Mouse (Mus musculus): Measurements from ENCODE around the gene Ccdc149. TPM values are rescaled to one million over a fixed set of nuclear protein-coding genes. Genes with fewer than 3 reads are reported as not detected.

Ccdc149 gene
- polyA plus RNA-seq, 2 experiments: 1.6 to 2.0 TPM

DNA sequence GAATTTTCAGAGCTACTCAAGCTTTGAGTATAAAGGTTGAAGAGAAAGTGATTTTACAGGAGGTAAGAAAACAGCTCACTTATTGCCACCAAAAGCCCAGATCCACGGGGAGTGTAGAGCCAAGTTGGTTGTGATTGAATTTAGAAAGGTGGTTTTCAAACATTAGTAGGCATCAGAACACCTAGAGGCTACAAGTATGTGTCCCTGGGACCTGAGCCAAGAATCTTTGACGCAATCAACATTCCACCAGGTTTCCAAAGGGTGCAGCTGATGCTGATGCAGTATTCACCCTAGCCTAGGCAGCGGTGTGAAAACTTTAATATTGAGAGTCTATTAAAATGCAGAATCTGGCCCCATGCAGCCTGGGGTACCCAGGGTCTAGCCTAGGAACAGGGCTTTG is 135.7 kb downstream of the Ccdc149 start:
- H3K4me1 ChIP-seq (ENCODE audit: control insufficient read depth, insufficient read depth, low read length): no peaks in the 10 kb centered on the region
- H3K27me3 ChIP-seq (ENCODE audit: control insufficient read depth, insufficient read depth, low read length): no peaks in the 10 kb centered on the region
- H3K4me3 ChIP-seq (replicated peaks; ENCODE audit: low read length): no peak overlapping the region
- no peak overlapping the region for H3K4me2 ChIP-seq (replicated peaks; ENCODE audit: low read depth, low read length, severe bottlenecking)
- DNase-seq (ENCODE audit: low spot score) (no peak), ATAC-seq (ENCODE audit: low FRiP score, low read depth) (no peak)
- no peak for TF ChIP-seq POLR2A (IDR thresholded peaks at IDR 0.05; ENCODE audit: borderline replicate concordance, extremely low read depth, insufficient read depth, insufficient read length)
- no peak overlapping the region for H3K9ac ChIP-seq (ENCODE audit: low read depth, low read length, severe bottlenecking)
- 67% methylated on average over 3 of the region's 3 CpGs for WGBS
- H3K9me3 ChIP-seq (ENCODE audit: control insufficient read depth, low read length): no peaks in the 10 kb centered on the region
- H3K36me3 ChIP-seq (ENCODE audit: control insufficient read depth, insufficient read depth, low read length): no peaks in the 10 kb centered on the region
- no peak overlapping the region for H3K27ac ChIP-seq (replicated peaks; ENCODE audit: low read depth, low read length)

DNA sequence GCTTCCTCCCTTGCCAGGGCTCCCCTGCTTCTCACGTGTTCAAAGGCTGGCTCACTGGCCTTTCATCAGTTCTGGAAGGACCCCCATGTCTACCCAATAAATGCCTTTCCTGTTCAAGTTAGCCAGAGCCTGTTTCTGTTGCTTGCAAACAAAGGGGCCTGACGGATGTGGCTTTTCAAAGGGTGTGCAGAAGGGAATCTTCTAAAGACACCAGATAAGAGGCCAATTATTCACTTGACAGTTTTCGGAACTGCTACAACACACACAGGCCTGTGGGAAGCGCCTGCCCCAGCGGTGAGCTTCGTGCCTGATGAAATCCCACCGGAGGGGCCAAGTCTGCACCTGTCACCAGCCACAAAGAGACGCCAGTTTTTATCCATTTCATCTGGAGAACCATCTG is 139.2 kb downstream of the Ccdc149 start:
- DNase-seq (ENCODE audit: low spot score) (no peak), ATAC-seq (ENCODE audit: low FRiP score, low read depth) (0 out of 2 replicates have a peak, but pooled peaks have one; percentile 15)
- Histone ChIP-seq H3K4me3 (replicated peaks; ENCODE audit: low read length) (no peak overlapping the region), H3K27ac (replicated peaks; ENCODE audit: low read depth, low read length) (no peak overlapping the region), H3K9ac (ENCODE audit: low read depth, low read length, severe bottlenecking) (no peak overlapping the region), H3K9me3 (ENCODE audit: control insufficient read depth, low read length) (no peaks in the 10 kb centered on the region), H3K36me3 (ENCODE audit: control insufficient read depth, insufficient read depth, low read length) (no peaks in the 10 kb centered on the region), H3K4me1 (ENCODE audit: control insufficient read depth, insufficient read depth, low read length) (no peaks in the 10 kb centered on the region), H3K27me3 (ENCODE audit: control insufficient read depth, insufficient read depth, low read length) (no peaks in the 10 kb centered on the region), H3K4me2 (replicated peaks; ENCODE audit: low read depth, low read length, severe bottlenecking) (no peak overlapping the region)
- 34% methylated on average over 8 of the region's 8 CpGs for WGBS
- no peak for TF ChIP-seq POLR2A (IDR thresholded peaks at IDR 0.05; ENCODE audit: borderline replicate concordance, extremely low read depth, insufficient read depth, insufficient read length)

Other genes with a start within 250 kb of the Ccdc149 start
- gene Sod3, start 107.7 kb downstream of the Ccdc149 start, polyA plus RNA-seq (2012; rRNA removed): 0.98 and 1.1 TPM in 2 replicates
- 0.75 and 1.1 TPM in 2 replicates for gene Sod3, start 107.7 kb downstream of the Ccdc149 start, polyA plus RNA-seq (2014; fragmentation: Nextera tagmentation; extraction: Ambion mirVana)
- 6.9 and 7.3 TPM in 2 replicates for gene Lgi2, start 94.9 kb upstream of the Ccdc149 start, polyA plus RNA-seq (2012; rRNA removed)
- 3.6 and 3.7 TPM in 2 replicates for gene Lgi2, start 94.9 kb upstream of the Ccdc149 start, polyA plus RNA-seq (2014; fragmentation: Nextera tagmentation; extraction: Ambion mirVana)
- 9.5 and 9.7 TPM in 2 replicates for gene Sepsecs, start 198.2 kb upstream of the Ccdc149 start, polyA plus RNA-seq (2012; rRNA removed)
- gene Sepsecs, start 198.2 kb upstream of the Ccdc149 start, polyA plus RNA-seq (2014; fragmentation: Nextera tagmentation; extraction: Ambion mirVana): 8.0 and 8.3 TPM in 2 replicates